Mouse (Mus musculus): ENCODE data around the gene Clns1a. TPM values are rescaled to one million over a fixed set of nuclear protein-coding genes. Genes with fewer than 3 reads are reported as not detected.
A peak's percentile ranks its signal among the peaks of the same experiment; 100 is the strongest.

The Clns1a gene
- polyA plus RNA-seq, 1 experiment, result 86.9 TPM

DNA sequence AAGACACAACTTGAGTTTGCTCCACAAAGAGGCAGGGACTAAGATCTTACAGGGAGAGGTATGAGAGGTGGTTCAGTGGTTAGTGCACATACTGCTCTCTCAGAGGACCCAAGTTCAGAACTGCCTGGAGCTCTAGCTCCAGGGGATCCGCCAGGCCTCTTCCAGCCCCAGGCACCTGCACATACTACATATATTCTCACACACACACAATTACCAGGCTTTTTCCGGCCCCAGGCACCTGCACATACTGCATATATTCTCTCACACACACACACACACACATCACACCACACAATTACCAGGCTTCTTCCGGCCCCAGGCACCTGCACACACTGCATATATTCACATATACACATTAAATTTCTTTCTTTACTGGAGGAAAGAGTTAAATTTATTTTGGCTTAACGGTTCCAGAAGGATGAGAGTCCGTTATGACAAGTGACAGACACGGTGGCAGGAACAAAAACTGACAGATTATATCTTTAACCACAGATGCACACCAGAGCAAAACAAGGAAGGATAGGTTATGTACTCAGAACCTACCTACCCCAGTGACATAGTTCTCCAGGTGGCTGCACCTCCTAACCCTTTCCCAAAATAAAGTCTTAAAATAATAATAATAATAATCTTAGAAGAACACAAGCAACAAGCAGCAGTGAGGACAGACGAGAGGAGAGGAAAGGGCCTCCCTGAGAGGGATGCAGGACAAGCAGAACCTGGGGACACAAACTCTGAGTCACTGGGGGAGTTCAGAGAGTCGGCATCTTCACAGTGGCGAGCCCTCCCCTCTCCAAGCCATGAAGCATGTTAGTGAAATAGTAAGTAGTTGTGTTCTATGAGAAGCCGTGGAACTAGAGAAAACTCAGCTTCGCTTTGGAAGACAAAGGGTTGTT is 27.5 kb downstream of the Clns1a start:
- TF ChIP-seq POLR2A (IDR thresholded peaks at IDR 0.05; ENCODE audit: extremely low read depth, insufficient read depth, low read length), result no peak
- TF ChIP-seq CTCF (IDR thresholded peaks at IDR 0.05; ENCODE audit: extremely low read depth, insufficient read depth, low read length), result no peak
- no peak overlapping the region for H3K27ac ChIP-seq (ENCODE audit: insufficient read depth, low read length)

DNA sequence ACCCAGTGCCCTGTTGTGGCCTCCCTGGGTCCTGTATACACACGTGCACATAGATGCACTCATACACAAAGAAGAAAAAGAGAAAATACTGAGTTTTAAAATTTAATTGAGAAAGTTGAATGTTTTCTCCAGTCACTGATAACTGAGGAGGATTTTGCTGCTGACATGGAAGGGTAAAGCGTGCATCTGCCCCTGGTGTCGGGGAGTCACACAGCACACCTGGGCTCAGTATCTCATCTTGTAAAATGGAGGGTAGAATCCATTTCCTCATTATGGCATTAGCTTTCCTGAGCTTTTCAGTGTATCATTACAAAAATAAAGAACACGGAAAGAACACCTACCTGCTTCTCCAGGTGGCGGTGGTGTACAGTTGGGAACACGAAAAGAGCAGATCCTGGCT is 29.0 kb downstream of the Clns1a start:
- Histone ChIP-seq H3K4me1 (ENCODE audit: control insufficient read depth, insufficient read depth, low read length) (no peaks in the 10 kb centered on the region), H3K4me3 (ENCODE audit: insufficient read depth, low read length) (no peak overlapping the region), H3K27ac (ENCODE audit: insufficient read depth, low read length) (no peak overlapping the region)
- TF ChIP-seq CTCF (IDR thresholded peaks at IDR 0.05; ENCODE audit: extremely low read depth, insufficient read depth, low read length), result no peak

More for the DNA sequence above, 27.5 kb downstream of the Clns1a start:
- Histone ChIP-seq H3K4me3 (ENCODE audit: insufficient read depth, low read length) (no peak overlapping the region), H3K4me1 (ENCODE audit: control insufficient read depth, insufficient read depth, low read length) (no peaks in the 10 kb centered on the region)

DNA sequence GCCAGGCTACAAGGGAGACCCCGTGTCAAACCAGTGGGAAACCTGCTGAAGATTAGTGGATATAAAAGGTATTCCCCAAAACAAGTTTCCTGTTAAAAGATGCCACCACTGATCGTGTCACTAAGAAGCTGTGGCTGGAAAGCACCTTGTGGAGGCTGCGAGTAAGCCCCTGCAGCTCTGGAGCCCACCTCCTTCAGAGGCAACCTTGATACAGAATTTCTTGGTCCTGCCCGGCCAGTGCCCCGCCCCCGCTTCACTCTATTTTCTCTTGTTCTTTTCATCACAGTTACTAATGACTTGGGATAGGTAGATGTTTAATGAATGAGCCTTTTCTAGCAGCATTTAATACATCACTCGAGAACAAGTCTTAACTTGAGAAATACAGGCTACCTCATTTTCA is 29.6 kb downstream of the Clns1a start:
- no peak overlapping the region for H3K4me3 ChIP-seq (ENCODE audit: insufficient read depth, low read length)
- no peaks in the 10 kb centered on the region for H3K4me1 ChIP-seq (ENCODE audit: control insufficient read depth, insufficient read depth, low read length)
- TF ChIP-seq CTCF (IDR thresholded peaks at IDR 0.05; ENCODE audit: extremely low read depth, insufficient read depth, low read length), result no peak
- no peak for TF ChIP-seq POLR2A (IDR thresholded peaks at IDR 0.05; ENCODE audit: extremely low read depth, insufficient read depth, low read length)
- H3K27ac ChIP-seq (ENCODE audit: insufficient read depth, low read length), result no peak overlapping the region

- H3K4me1 ChIP-seq (ENCODE audit: control insufficient read depth, insufficient read depth, low read length), result no peaks in the 10 kb centered on the region
- H3K4me3 ChIP-seq (ENCODE audit: insufficient read depth, low read length), result no peak overlapping the region
- TF ChIP-seq POLR2A (IDR thresholded peaks at IDR 0.05; ENCODE audit: extremely low read depth, insufficient read depth, low read length) (no peak), CTCF (IDR thresholded peaks at IDR 0.05; ENCODE audit: extremely low read depth, insufficient read depth, low read length) (no peak)
- H3K27ac ChIP-seq (ENCODE audit: insufficient read depth, low read length), result no peak overlapping the region
These were observed 30.3 kb downstream of the Clns1a start for GRCm38 (mm10) chr7:97726778-97727177.

- Histone ChIP-seq H3K4me3 (ENCODE audit: insufficient read depth, low read length) (no peak overlapping the region), H3K27ac (ENCODE audit: insufficient read depth, low read length) (no peak overlapping the region), H3K4me1 (ENCODE audit: control insufficient read depth, insufficient read depth, low read length) (no peaks in the 10 kb centered on the region)
- TF ChIP-seq CTCF (IDR thresholded peaks at IDR 0.05; ENCODE audit: extremely low read depth, insufficient read depth, low read length) (no peak), POLR2A (IDR thresholded peaks at IDR 0.05; ENCODE audit: extremely low read depth, insufficient read depth, low read length) (no peak)
These were observed 32.5 kb downstream of the Clns1a start for GRCm38 (mm10) chr7:97728666-97729614.

DNA sequence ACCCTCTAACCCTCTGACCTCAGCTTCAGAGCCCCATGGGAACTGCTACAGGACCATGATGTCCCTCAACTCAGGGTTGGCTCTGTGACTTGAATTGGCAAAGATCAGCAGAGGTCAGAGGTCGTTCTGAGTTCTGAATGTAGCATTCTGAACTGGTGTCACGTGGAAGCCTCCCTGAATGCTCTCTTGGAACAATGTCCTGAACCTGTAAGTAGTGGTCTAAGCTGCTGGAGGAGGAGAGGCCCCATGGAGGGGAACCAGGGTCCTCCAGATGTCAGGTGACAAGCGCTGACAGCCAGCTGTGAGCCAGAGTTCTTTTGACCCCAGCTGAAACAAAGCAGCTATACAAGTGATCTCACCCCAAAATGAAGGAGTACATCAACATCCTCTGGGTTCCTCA is 34.0 kb downstream of the Clns1a start:
- Histone ChIP-seq H3K27ac (ENCODE audit: insufficient read depth, low read length) (no peak overlapping the region), H3K4me1 (ENCODE audit: control insufficient read depth, insufficient read depth, low read length) (no peaks in the 10 kb centered on the region), H3K4me3 (ENCODE audit: insufficient read depth, low read length) (no peak overlapping the region)
- TF ChIP-seq CTCF (IDR thresholded peaks at IDR 0.05; ENCODE audit: extremely low read depth, insufficient read depth, low read length), result no peak

DNA sequence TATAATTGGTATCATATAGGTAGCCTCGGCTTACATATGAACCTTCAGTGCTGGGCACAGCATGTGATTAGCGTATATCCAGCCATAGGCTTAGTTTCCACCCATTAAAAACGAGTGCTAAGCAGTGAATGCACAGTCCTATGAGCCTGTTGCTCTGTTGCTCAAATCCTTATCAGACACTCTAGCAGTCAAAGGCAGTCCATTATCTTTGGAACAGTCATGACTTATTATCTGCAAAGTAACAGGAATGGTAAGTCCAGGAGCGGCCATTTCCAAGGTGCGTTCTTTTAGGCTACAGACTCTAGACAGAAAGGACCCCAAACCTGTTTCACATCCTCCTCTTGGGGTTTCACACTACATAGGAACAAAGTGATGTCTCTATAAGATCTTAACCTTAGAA is 37.2 kb downstream of the Clns1a start:
- H3K27ac ChIP-seq (ENCODE audit: insufficient read depth, low read length), result no peak overlapping the region
- no peak for TF ChIP-seq CTCF (IDR thresholded peaks at IDR 0.05; ENCODE audit: extremely low read depth, insufficient read depth, low read length)
- no peak for TF ChIP-seq POLR2A (IDR thresholded peaks at IDR 0.05; ENCODE audit: extremely low read depth, insufficient read depth, low read length)
- H3K4me3 ChIP-seq (ENCODE audit: insufficient read depth, low read length), result no peak overlapping the region
- H3K4me1 ChIP-seq (ENCODE audit: control insufficient read depth, insufficient read depth, low read length), result peaks cover 1% of the 10 kb centered on the region; the same call in 1 of the 2 replicates

DNA sequence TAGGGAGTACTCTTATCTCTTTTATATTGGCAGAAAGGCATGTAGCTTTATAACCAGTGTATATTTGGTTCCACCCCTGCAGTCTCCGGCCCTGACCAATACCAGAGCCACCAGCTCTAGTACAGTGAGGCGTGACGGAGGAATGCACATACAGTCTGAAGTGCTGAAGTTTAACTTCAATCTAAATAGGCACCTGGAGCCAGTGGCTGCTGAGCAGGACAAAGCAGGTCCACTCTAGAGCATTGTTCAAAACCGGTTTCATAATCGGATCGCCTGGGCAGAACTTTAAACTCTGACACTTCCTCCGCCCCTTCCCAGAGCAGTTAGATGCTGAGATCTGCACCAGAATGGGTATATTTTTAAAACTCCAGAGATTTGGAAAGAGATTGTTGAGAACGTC is 38.6 kb downstream of the Clns1a start:
- Histone ChIP-seq H3K4me1 (ENCODE audit: control insufficient read depth, insufficient read depth, low read length) (peaks cover 1% of the 10 kb centered on the region; the same call in 1 of the 2 replicates), H3K4me3 (ENCODE audit: insufficient read depth, low read length) (no peak overlapping the region)

GRCm38 (mm10) chr7:97735886-97736420 is 39.5 kb downstream of the Clns1a start:
- TF ChIP-seq POLR2A (IDR thresholded peaks at IDR 0.05; ENCODE audit: extremely low read depth, insufficient read depth, low read length), result no peak
- no peak for TF ChIP-seq CTCF (IDR thresholded peaks at IDR 0.05; ENCODE audit: extremely low read depth, insufficient read depth, low read length)
- H3K4me1 ChIP-seq (ENCODE audit: control insufficient read depth, insufficient read depth, low read length), result peaks cover 1% of the 10 kb centered on the region; the same call in 1 of the 2 replicates
- peak overlapping the region; percentile 95; the same call in 1 of the 2 replicates for H3K4me3 ChIP-seq (ENCODE audit: insufficient read depth, low read length)
- no peak overlapping the region for H3K27ac ChIP-seq (ENCODE audit: insufficient read depth, low read length)

More for the DNA sequence above, 38.6 kb downstream of the Clns1a start:
- TF ChIP-seq POLR2A (IDR thresholded peaks at IDR 0.05; ENCODE audit: extremely low read depth, insufficient read depth, low read length) (no peak), CTCF (IDR thresholded peaks at IDR 0.05; ENCODE audit: extremely low read depth, insufficient read depth, low read length) (no peak)
- 0 out of 2 replicates have a peak overlapping the region, but pooled peaks have one; percentile 31 for H3K27ac ChIP-seq (ENCODE audit: insufficient read depth, low read length)
